Mouse (Mus musculus) midbrain, embryonic 12.5 days (tissue): ENCODE measurements around the gene 4930402H24Rik. TPM values are rescaled to one million over a fixed set of nuclear protein-coding genes. Genes with fewer than 3 reads are reported as not detected.

ENCODE experiments used
- ATAC-seq: fragments of 200-750 bp; cut with Nextera tagmentation; 2 replicates; pipeline ENCODE4 v1.8.0; 2017; ENCODE audit warnings: low read depth, moderate TSS enrichment, moderate library complexity; ENCODE audit not compliant: low FRiP score
- H3K27ac ChIP-seq: fragments of 300-500 bp; sonication (generic); replicated peaks from 2 replicates; pipeline ENCODE4 v1.5.1; 2016; ENCODE audit warnings: mild to moderate bottlenecking
- H3K27me3 ChIP-seq: fragments of 300-500 bp; sonication (generic); 2 replicates; pipeline ENCODE4 v1.6.1; 2016; ENCODE audit warnings: mild to moderate bottlenecking
- H3K36me3 ChIP-seq: fragments of 300-500 bp; sonication (generic); 2 replicates; pipeline ENCODE4 v1.6.1; 2016
- H3K4me1 ChIP-seq: fragments of 300-500 bp; sonication (generic); 2 replicates; pipeline ENCODE4 v1.6.1; 2016
- H3K4me2 ChIP-seq: fragments of 300-500 bp; sonication (generic); replicated peaks from 2 replicates; pipeline ENCODE4 v1.6.1; 2016; ENCODE audit warnings: mild to moderate bottlenecking, moderate library complexity
- H3K4me3 ChIP-seq: fragments of 300-500 bp; sonication (generic); 2 replicates; pipeline ENCODE4 v1.5.1; 2016; ENCODE audit warnings: mild to moderate bottlenecking
- H3K9ac ChIP-seq: fragments of 300-500 bp; sonication (generic); replicated peaks from 2 replicates; pipeline ENCODE4 v1.6.1; 2016; ENCODE audit warnings: mild to moderate bottlenecking, moderate library complexity
- H3K9me3 ChIP-seq: fragments of 300-500 bp; sonication (generic); 2 replicates; pipeline ENCODE4 v1.6.1; 2016; ENCODE audit warnings: mild to moderate bottlenecking
- WGBS: fragments of 180-500 bp; shearing (Covaris S2); methylation state at CpG from one replicate; pipeline ENCODE4 v1.1.7; 2016; 5-methylcytosine and 5-hydroxymethylcytosine counted together
- polyA plus RNA-seq: library from polyadenylated mRNA; unstranded; fragments of >200 nt; fragmentation: Nextera tagmentation; extraction: Ambion mirVana; gene quantifications from 2 replicates; pipeline ENCODE4 v1.2.1, GENCODE M21; 2016

4930402H24Rik gene
- polyA plus RNA-seq, 1 experiment from 2014 or later, result 86.9 TPM

DNA sequence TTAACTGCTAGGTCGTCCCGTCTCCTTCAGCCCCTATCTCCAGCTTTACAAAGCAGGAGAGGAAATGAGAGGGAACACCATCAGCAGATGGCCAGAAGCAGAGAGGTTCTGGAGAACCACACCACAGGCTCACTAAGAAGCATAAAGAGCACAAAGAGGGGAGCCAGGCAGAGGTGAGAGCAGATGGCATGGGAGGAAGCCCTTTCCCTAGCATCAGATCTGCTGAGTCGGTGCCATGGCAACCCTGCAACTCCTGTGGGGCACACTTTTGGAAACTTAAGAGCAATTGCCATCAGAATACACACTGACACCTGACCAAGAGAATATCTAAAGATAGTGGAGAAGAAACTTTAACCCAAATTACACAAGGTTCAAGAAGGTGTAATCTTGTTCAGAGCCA lies 151.6 kb downstream of the 4930402H24Rik start:
- Histone ChIP-seq H3K27ac (no peak overlapping the region), H3K36me3 (peaks cover 18% of the 10 kb centered on the region), H3K4me1 (peaks cover 16% of the 10 kb centered on the region), H3K9ac (no peak overlapping the region), H3K27me3 (no peaks in the 10 kb centered on the region), H3K9me3 (no peaks in the 10 kb centered on the region), H3K4me3 (no peak overlapping the region), H3K4me2 (no peak overlapping the region)
- ATAC-seq, result no peak
- WGBS, result 80% methylated on average over 3 of the region's 3 CpGs

- H3K36me3 ChIP-seq, result peaks cover 38% of the 10 kb centered on the region
- H3K27me3 ChIP-seq, result no peaks in the 10 kb centered on the region
- 50% methylated on average over 8 of the region's 8 CpGs for WGBS
- no peak overlapping the region for H3K4me2 ChIP-seq
- no peaks in the 10 kb centered on the region for H3K9me3 ChIP-seq
- H3K4me1 ChIP-seq, result peaks cover 16% of the 10 kb centered on the region
- no peak overlapping the region for H3K9ac ChIP-seq
- no peak overlapping the region for H3K4me3 ChIP-seq
- H3K27ac ChIP-seq, result no peak overlapping the region
- ATAC-seq, result no peak
These were observed 155.8 kb downstream of the 4930402H24Rik start for GRCm38 (mm10) chr2:130750449-130750848.

DNA sequence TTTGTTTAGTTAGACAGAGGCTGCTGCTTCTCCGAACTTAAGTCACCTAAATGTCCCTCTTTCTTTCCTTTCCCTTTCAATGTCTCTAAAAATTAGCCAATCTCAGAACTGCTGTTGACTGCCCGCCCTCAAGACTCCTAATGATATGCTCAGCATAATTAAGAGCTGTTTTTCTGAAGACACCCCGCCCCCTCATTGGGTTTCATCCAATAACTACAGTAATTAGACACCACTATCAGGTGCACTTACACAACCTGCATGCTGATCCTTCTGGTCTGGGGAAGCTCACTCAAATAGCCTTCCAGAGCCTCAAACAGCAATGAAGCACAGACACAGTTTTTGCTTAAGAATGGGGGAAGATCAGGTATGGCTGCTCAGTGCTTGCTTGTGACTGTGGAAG lies 156.5 kb downstream of the 4930402H24Rik start:
- Histone ChIP-seq H3K9ac (no peak overlapping the region), H3K36me3 (peaks cover 45% of the 10 kb centered on the region), H3K27ac (no peak overlapping the region), H3K4me2 (no peak overlapping the region), H3K4me3 (no peak overlapping the region), H3K4me1 (peaks cover 16% of the 10 kb centered on the region), H3K9me3 (no peaks in the 10 kb centered on the region), H3K27me3 (no peaks in the 10 kb centered on the region)
- 83% methylated on average over 3 of the region's 3 CpGs for WGBS
- ATAC-seq, result no peak

- Histone ChIP-seq H3K4me1 (0 out of 2 replicates have a peak, but pooled peaks cover 8% of the 10 kb centered on the region), H3K4me3 (no peak overlapping the region), H3K36me3 (peaks cover 97% of the 10 kb centered on the region), H3K4me2 (no peak overlapping the region), H3K9ac (no peak overlapping the region), H3K27ac (no peak overlapping the region), H3K9me3 (no peaks in the 10 kb centered on the region), H3K27me3 (no peaks in the 10 kb centered on the region)
- 97% methylated on average over 1 of the region's 1 CpGs for WGBS
- no peak for ATAC-seq
These were observed 162.6 kb downstream of the 4930402H24Rik start for GRCm38 (mm10) chr2:130743576-130743975.

DNA sequence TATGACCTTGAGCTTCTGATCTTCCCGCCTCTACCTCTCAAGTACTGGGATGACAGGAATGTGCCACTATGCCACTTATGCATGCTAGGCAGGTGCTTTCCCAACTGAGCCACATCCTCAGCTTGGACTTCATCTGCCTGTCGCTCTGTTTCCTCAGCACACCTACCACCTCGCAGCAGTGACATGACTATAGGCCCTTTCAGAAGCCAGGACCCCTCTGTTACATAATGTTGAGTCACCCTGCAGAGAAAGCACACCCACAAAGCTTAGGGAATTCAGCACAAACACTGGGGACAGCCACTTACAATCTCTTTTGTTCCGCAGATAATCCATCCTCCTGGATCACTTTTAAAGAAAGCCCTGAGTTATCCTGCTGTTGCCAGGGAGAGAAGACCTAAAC lies 166.1 kb downstream of the 4930402H24Rik start:
- no peak overlapping the region for H3K9ac ChIP-seq
- H3K9me3 ChIP-seq, result no peaks in the 10 kb centered on the region
- 0 out of 2 replicates have a peak, but pooled peaks cover 8% of the 10 kb centered on the region for H3K4me1 ChIP-seq
- no peaks in the 10 kb centered on the region for H3K27me3 ChIP-seq
- 25% methylated on average over 4 of the region's 4 CpGs for WGBS
- no peak overlapping the region for H3K4me2 ChIP-seq
- ATAC-seq, result no peak
- H3K27ac ChIP-seq, result no peak overlapping the region
- H3K36me3 ChIP-seq, result peaks cover 95% of the 10 kb centered on the region
- no peak overlapping the region for H3K4me3 ChIP-seq

DNA sequence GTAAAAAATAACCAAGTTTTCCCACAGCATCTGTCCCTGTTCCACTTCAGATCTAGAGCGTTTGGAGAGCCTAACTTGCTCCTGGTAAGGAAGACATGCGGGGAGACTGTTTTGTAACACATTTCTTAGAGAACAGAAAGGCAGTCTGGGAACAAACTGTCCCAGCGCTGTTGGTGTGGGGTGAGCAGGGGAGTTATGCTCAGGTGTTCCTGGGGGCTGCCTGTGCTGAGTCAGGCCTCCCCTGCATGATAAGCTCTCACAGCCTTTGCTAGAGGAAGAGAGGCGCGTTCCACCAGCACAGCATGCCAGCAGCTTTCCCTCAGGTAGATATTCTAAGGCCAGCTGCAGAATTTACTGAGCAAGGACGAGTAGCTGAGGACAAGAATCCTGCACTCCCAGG lies 168.2 kb downstream of the 4930402H24Rik start:
- Histone ChIP-seq H3K27ac (no peak overlapping the region), H3K36me3 (peaks cover 92% of the 10 kb centered on the region), H3K9me3 (no peaks in the 10 kb centered on the region), H3K9ac (no peak overlapping the region), H3K4me3 (no peak overlapping the region), H3K4me2 (no peak overlapping the region), H3K4me1 (0 out of 2 replicates have a peak, but pooled peaks cover 8% of the 10 kb centered on the region), H3K27me3 (no peaks in the 10 kb centered on the region)
- 76% methylated on average over 6 of the region's 6 CpGs for WGBS
- ATAC-seq, result no peak

DNA sequence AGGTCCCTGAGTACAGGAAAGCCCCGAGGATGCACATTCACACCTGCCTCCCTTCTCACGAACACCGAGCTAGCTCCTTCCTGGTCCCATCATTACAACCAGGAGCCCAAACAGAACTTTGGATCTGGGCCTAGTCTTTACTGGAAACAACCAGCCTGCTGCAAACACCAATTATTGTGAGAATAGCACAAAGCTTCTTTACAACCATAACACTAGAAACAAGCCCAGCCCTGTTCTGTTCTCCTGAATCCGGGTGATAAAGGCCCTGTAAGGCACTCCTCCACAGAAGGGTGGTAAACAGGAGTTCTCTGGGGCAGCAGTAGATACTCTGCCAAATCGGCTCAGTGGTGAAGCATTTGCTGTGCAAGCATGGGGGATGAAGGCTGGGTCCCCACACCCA lies 170.9 kb downstream of the 4930402H24Rik start:
- ATAC-seq, result no peak
- WGBS, result 87% methylated on average over 5 of the region's 5 CpGs
- Histone ChIP-seq H3K27ac (no peak overlapping the region), H3K27me3 (no peaks in the 10 kb centered on the region), H3K9ac (no peak overlapping the region), H3K4me2 (no peak overlapping the region), H3K9me3 (no peaks in the 10 kb centered on the region), H3K4me1 (0 out of 2 replicates have a peak, but pooled peaks cover 3% of the 10 kb centered on the region), H3K36me3 (peaks cover 87% of the 10 kb centered on the region), H3K4me3 (no peak overlapping the region)

- ATAC-seq, result no peak
These were observed 172.8 kb downstream of the 4930402H24Rik start for GRCm38 (mm10) chr2:130733444-130733843.

GRCm38 (mm10) chr2:130731855-130732254 lies 174.4 kb downstream of the 4930402H24Rik start:
- ATAC-seq, result no peak
- H3K36me3 ChIP-seq, result peaks cover 88% of the 10 kb centered on the region

More at GRCm38 (mm10) chr2:130733444-130733843, 172.8 kb downstream of the 4930402H24Rik start:
- Histone ChIP-seq H3K4me1 (no peaks in the 10 kb centered on the region), H3K36me3 (peaks cover 87% of the 10 kb centered on the region), H3K27ac (no peak overlapping the region), H3K4me2 (no peak overlapping the region), H3K4me3 (no peak overlapping the region), H3K9ac (no peak overlapping the region), H3K9me3 (no peaks in the 10 kb centered on the region), H3K27me3 (no peaks in the 10 kb centered on the region)
- 95% methylated on average over 2 of the region's 3 CpGs for WGBS

GRCm38 (mm10) chr2:130730746-130731145 lies 175.5 kb downstream of the 4930402H24Rik start:
- 92% methylated on average over 9 of the region's 9 CpGs for WGBS
- ATAC-seq, result no peak

More at GRCm38 (mm10) chr2:130731855-130732254, 174.4 kb downstream of the 4930402H24Rik start:
- Histone ChIP-seq H3K4me2 (no peak overlapping the region), H3K4me3 (no peak overlapping the region), H3K4me1 (no peaks in the 10 kb centered on the region), H3K27me3 (no peaks in the 10 kb centered on the region), H3K9ac (no peak overlapping the region), H3K27ac (no peak overlapping the region), H3K9me3 (no peaks in the 10 kb centered on the region)
- 76% methylated on average over 5 of the region's 5 CpGs for WGBS

GRCm38 (mm10) chr2:130728906-130729585 lies 177.2 kb downstream of the 4930402H24Rik start:
- 97% methylated on average over 2 of the region's 2 CpGs for WGBS

More at GRCm38 (mm10) chr2:130730746-130731145, 175.5 kb downstream of the 4930402H24Rik start:
- no peak overlapping the region for H3K4me2 ChIP-seq
- no peaks in the 10 kb centered on the region for H3K27me3 ChIP-seq
- H3K36me3 ChIP-seq, result peaks cover 88% of the 10 kb centered on the region
- H3K4me3 ChIP-seq, result no peak overlapping the region
- H3K4me1 ChIP-seq, result no peaks in the 10 kb centered on the region
- H3K27ac ChIP-seq, result no peak overlapping the region
- H3K9ac ChIP-seq, result no peak overlapping the region
- H3K9me3 ChIP-seq, result no peaks in the 10 kb centered on the region

GRCm38 (mm10) chr2:130727752-130728151 lies 178.5 kb downstream of the 4930402H24Rik start:
- Histone ChIP-seq H3K4me1 (no peaks in the 10 kb centered on the region), H3K4me3 (no peak overlapping the region), H3K9ac (no peak overlapping the region), H3K27ac (no peak overlapping the region), H3K36me3 (peaks cover 93% of the 10 kb centered on the region), H3K9me3 (no peaks in the 10 kb centered on the region), H3K27me3 (no peaks in the 10 kb centered on the region), H3K4me2 (no peak overlapping the region)
- WGBS, result 89% methylated on average over 1 of the region's 1 CpGs
- ATAC-seq, result no peak

More at GRCm38 (mm10) chr2:130728906-130729585, 177.2 kb downstream of the 4930402H24Rik start:
- no peak for ATAC-seq
- Histone ChIP-seq H3K9ac (no peak overlapping the region), H3K9me3 (no peaks in the 10 kb centered on the region), H3K27ac (no peak overlapping the region), H3K27me3 (no peaks in the 10 kb centered on the region), H3K36me3 (peaks cover 90% of the 10 kb centered on the region), H3K4me3 (no peak overlapping the region), H3K4me1 (no peaks in the 10 kb centered on the region), H3K4me2 (no peak overlapping the region)
